Mouse (Mus musculus): Measurements from ENCODE around the gene Impg1. TPM values are rescaled to one million over a fixed set of nuclear protein-coding genes. Genes with fewer than 3 reads are reported as not detected.

Impg1 gene
- polyA plus RNA-seq, 1 experiment from 2014 or later, result not detected

DNA sequence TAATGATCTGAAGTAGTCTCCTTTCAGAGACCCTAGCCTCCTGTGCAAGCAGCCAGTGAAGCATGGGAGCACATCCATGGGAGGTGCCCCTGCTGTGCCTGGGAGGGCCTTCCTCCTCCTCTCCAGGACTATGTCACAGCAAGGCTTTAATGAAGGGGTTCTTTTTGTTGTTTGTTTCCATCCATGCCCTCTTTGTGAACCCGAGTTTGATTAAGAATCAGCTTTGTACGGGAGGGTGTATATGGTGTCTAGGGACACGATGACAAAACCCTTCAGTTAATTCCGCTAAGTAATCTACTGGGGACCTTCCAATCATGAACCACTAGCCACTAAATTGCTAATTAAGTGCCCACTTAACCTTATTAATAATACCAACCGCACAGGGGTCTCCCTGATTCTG, 74.3 kb downstream of the Impg1 start:
- H3K4me3 ChIP-seq (ENCODE audit: low read depth, low read length), result no peak overlapping the region
- DNase-seq (ENCODE audit: low spot score) (no peak), ATAC-seq (ENCODE audit: low FRiP score) (peak; percentile 48)
- H3K4me2 ChIP-seq (replicated peaks; ENCODE audit: low read depth, low read length), result no peak overlapping the region
- H3K27me3 ChIP-seq (ENCODE audit: control insufficient read depth, insufficient read depth, low read length), result no peaks in the 10 kb centered on the region
- no peak overlapping the region for H3K9ac ChIP-seq (ENCODE audit: low read depth, low read length)
- no peak overlapping the region for H3K27ac ChIP-seq (ENCODE audit: low read depth, low read length)
- no peaks in the 10 kb centered on the region for H3K36me3 ChIP-seq (ENCODE audit: control insufficient read depth, insufficient read depth, low read length)
- H3K9me3 ChIP-seq (ENCODE audit: control insufficient read depth, low read length), result no peaks in the 10 kb centered on the region
- no peaks in the 10 kb centered on the region for H3K4me1 ChIP-seq (replicated peaks; ENCODE audit: control insufficient read depth, insufficient read depth, low read length)
- WGBS, result 49% methylated on average over 5 of the region's 5 CpGs

DNA sequence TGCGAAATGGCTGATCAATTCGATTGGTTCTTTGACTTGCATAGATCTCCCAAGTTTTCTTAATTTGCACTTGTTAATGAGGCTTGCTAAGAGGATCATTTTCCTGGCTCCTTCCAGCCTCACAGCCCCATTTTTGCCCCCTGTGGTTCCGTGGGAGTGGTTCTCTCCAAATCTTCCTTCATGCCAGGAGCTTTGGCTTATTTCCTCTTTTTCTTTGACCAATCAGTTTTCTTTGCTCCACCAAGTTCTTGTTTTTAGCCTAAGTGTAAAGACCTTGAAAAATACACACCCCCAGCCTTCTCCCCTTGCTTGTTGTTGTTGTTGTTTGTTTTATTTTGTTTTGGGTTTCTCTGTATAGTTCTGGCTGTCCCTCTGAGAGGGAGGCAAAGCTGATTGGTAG, 77.4 kb downstream of the Impg1 start:
- Histone ChIP-seq H3K27me3 (ENCODE audit: control insufficient read depth, insufficient read depth, low read length) (no peaks in the 10 kb centered on the region), H3K9me3 (ENCODE audit: control insufficient read depth, low read length) (no peaks in the 10 kb centered on the region), H3K36me3 (ENCODE audit: control insufficient read depth, insufficient read depth, low read length) (no peaks in the 10 kb centered on the region), H3K4me2 (replicated peaks; ENCODE audit: low read depth, low read length) (no peak overlapping the region), H3K4me3 (ENCODE audit: low read depth, low read length) (no peak overlapping the region), H3K9ac (ENCODE audit: low read depth, low read length) (no peak overlapping the region), H3K4me1 (replicated peaks; ENCODE audit: control insufficient read depth, insufficient read depth, low read length) (no peaks in the 10 kb centered on the region), H3K27ac (ENCODE audit: low read depth, low read length) (no peak overlapping the region)
- DNase-seq (ENCODE audit: low spot score), result no peak
- WGBS, result 89% methylated on average over 3 of the region's 3 CpGs
- no peak for ATAC-seq (ENCODE audit: low FRiP score)

DNA sequence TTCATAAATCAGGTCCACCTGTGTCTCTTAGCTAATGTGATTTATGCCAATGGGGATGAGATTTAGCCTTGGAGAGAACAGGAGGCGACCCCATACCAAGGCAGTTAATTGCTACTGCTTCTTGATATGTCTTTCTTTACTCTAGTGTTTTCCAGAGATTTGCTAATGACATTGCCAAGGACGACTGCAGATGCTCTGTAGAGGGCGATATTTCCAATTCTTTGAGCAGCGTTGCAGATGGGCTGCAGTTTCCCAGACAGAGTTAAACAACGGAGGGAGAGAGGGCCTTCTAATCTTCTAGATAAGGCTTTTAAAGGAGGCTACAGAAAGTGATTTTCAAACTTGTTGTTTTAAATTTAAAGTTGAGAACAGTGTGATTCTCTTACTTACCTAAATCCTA, 78.8 kb downstream of the Impg1 start:
- no peak overlapping the region for H3K27ac ChIP-seq (ENCODE audit: low read depth, low read length)
- ATAC-seq (ENCODE audit: low FRiP score) (peak; percentile 51), DNase-seq (ENCODE audit: low spot score) (peak; percentile 39)
- H3K9ac ChIP-seq (ENCODE audit: low read depth, low read length), result no peak overlapping the region
- no peak overlapping the region for H3K4me2 ChIP-seq (replicated peaks; ENCODE audit: low read depth, low read length)
- 26% methylated on average over 5 of the region's 5 CpGs for WGBS
- H3K36me3 ChIP-seq (ENCODE audit: control insufficient read depth, insufficient read depth, low read length), result no peaks in the 10 kb centered on the region
- H3K27me3 ChIP-seq (ENCODE audit: control insufficient read depth, insufficient read depth, low read length), result no peaks in the 10 kb centered on the region
- no peaks in the 10 kb centered on the region for H3K4me1 ChIP-seq (replicated peaks; ENCODE audit: control insufficient read depth, insufficient read depth, low read length)
- no peaks in the 10 kb centered on the region for H3K9me3 ChIP-seq (ENCODE audit: control insufficient read depth, low read length)
- no peak overlapping the region for H3K4me3 ChIP-seq (ENCODE audit: low read depth, low read length)

DNA sequence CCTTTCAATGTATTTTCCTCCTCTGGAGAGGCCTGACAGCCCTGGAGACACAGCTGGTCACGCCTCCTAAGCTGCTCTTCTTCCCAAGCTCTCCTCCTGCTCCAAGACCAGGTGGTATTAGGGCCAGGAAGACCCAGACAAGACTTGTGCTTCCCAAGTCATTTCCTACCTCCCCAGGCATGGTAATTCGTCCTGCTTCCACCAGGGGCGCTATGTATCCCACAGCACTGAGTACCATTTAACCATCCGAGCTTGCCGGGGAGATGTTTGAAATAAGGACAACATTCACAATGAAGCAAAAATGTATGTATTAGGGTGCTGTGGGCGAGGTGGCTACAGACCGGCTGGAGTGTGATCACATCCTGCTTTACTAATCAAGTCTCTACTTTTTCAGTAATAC, 79.3 kb downstream of the Impg1 start:
- H3K36me3 ChIP-seq (ENCODE audit: control insufficient read depth, insufficient read depth, low read length), result no peaks in the 10 kb centered on the region
- DNase-seq (ENCODE audit: low spot score), result peak; percentile 44
- H3K27me3 ChIP-seq (ENCODE audit: control insufficient read depth, insufficient read depth, low read length), result no peaks in the 10 kb centered on the region
- no peaks in the 10 kb centered on the region for H3K4me1 ChIP-seq (replicated peaks; ENCODE audit: control insufficient read depth, insufficient read depth, low read length)
- 47% methylated on average over 7 of the region's 7 CpGs for WGBS
- H3K27ac ChIP-seq (ENCODE audit: low read depth, low read length), result no peak overlapping the region
- H3K9ac ChIP-seq (ENCODE audit: low read depth, low read length), result no peak overlapping the region
- H3K4me3 ChIP-seq (ENCODE audit: low read depth, low read length), result no peak overlapping the region
- H3K9me3 ChIP-seq (ENCODE audit: control insufficient read depth, low read length), result no peaks in the 10 kb centered on the region
- H3K4me2 ChIP-seq (replicated peaks; ENCODE audit: low read depth, low read length), result no peak overlapping the region
- ATAC-seq (ENCODE audit: low FRiP score), result peak; percentile 41; the same call in 1 of the 2 replicates

DNA sequence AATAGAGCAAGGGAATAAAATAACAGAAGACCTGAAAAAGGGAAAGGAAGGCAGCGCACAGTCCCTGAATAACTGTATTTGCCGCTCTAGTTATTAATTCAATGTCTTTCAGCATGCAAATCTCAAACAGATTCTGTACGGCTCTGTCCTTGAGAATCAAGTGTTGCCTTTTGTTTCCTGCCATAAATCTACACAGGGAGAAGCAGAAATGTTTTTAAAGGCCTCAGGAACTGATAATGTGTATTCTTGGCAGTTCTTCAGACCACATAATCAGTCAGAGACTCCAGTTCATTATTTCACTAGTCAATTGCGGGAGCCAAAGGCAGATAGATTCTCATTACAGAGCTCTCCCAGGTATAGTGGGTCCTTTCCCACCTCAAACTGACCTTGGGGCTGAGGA, 82.6 kb downstream of the Impg1 start:
- ATAC-seq (ENCODE audit: low FRiP score) (no peak), DNase-seq (ENCODE audit: low spot score) (no peak)
- Histone ChIP-seq H3K27me3 (ENCODE audit: control insufficient read depth, insufficient read depth, low read length) (no peaks in the 10 kb centered on the region), H3K4me1 (replicated peaks; ENCODE audit: control insufficient read depth, insufficient read depth, low read length) (no peaks in the 10 kb centered on the region), H3K27ac (ENCODE audit: low read depth, low read length) (no peak overlapping the region), H3K4me3 (ENCODE audit: low read depth, low read length) (no peak overlapping the region), H3K4me2 (replicated peaks; ENCODE audit: low read depth, low read length) (no peak overlapping the region), H3K9ac (ENCODE audit: low read depth, low read length) (no peak overlapping the region), H3K9me3 (ENCODE audit: control insufficient read depth, low read length) (no peaks in the 10 kb centered on the region), H3K36me3 (ENCODE audit: control insufficient read depth, insufficient read depth, low read length) (no peaks in the 10 kb centered on the region)
- whole genome bisulfite sequencing, result 93% methylated on average over 4 of the region's 4 CpGs

DNA sequence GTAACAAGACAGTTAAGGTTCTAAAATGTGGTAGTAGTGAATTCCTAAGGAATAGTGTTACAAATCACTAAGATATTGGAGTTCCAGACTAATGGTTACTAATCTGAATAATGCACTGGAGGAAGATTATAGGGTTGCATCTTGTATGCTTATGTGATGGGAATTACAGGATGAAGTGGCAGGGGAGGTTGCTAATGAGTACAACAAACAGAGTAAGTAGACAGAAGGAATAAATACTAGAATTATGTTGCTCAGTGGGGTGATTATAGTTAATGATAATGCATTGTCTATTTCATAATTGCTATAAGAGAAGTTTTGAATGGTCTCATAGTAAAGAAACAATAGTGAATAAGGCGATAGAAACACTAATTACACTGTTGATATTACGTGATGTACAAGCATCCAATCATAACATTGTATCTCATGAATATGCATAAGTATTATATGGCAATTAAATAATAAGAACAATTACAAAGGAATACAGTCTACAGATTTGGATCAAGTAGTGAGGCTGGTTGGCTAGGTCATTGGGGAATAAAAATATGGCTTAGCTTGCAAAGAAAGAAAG, 85.1 kb downstream of the Impg1 start:
- WGBS, result 90% methylated on average over 2 of the region's 2 CpGs
- DNase-seq (ENCODE audit: low spot score), result no peak
- Histone ChIP-seq H3K9me3 (ENCODE audit: control insufficient read depth, low read length) (no peaks in the 10 kb centered on the region), H3K27me3 (ENCODE audit: control insufficient read depth, insufficient read depth, low read length) (no peaks in the 10 kb centered on the region), H3K4me1 (replicated peaks; ENCODE audit: control insufficient read depth, insufficient read depth, low read length) (no peaks in the 10 kb centered on the region), H3K4me2 (replicated peaks; ENCODE audit: low read depth, low read length) (no peak overlapping the region), H3K4me3 (ENCODE audit: low read depth, low read length) (no peak overlapping the region), H3K9ac (ENCODE audit: low read depth, low read length) (no peak overlapping the region), H3K27ac (ENCODE audit: low read depth, low read length) (no peak overlapping the region), H3K36me3 (ENCODE audit: control insufficient read depth, insufficient read depth, low read length) (no peaks in the 10 kb centered on the region)
- ATAC-seq (ENCODE audit: low FRiP score), result no peak

DNA sequence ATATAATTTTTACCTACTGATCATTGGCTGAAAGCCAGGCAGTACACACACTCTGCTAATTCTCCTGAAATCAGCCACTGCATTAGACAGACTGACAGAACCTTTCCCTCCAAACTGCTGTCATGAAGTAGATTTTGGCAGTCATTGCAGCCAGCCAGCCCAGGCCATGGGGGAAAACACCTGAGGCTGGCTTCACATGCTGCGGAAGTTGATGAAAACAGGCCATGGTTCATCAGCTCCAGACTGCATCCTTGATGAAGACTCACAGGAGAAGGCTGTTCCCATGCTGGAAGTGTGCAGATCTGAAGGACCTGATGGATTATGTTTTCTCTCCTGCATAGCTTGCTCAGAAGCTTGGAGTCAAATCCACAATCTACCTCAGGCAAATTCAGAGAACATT, 91.2 kb downstream of the Impg1 start:
- H3K36me3 ChIP-seq (ENCODE audit: control insufficient read depth, insufficient read depth, low read length), result no peaks in the 10 kb centered on the region
- WGBS, result 86% methylated on average over 1 of the region's 1 CpGs
- H3K4me2 ChIP-seq (replicated peaks; ENCODE audit: low read depth, low read length), result no peak overlapping the region
- H3K4me3 ChIP-seq (ENCODE audit: low read depth, low read length), result no peak overlapping the region
- H3K4me1 ChIP-seq (replicated peaks; ENCODE audit: control insufficient read depth, insufficient read depth, low read length), result no peaks in the 10 kb centered on the region
- ATAC-seq (ENCODE audit: low FRiP score) (no peak), DNase-seq (ENCODE audit: low spot score) (no peak)
- H3K27me3 ChIP-seq (ENCODE audit: control insufficient read depth, insufficient read depth, low read length), result no peaks in the 10 kb centered on the region
- H3K9me3 ChIP-seq (ENCODE audit: control insufficient read depth, low read length), result no peaks in the 10 kb centered on the region
- H3K9ac ChIP-seq (ENCODE audit: low read depth, low read length), result no peak overlapping the region
- H3K27ac ChIP-seq (ENCODE audit: low read depth, low read length), result no peak overlapping the region

DNA sequence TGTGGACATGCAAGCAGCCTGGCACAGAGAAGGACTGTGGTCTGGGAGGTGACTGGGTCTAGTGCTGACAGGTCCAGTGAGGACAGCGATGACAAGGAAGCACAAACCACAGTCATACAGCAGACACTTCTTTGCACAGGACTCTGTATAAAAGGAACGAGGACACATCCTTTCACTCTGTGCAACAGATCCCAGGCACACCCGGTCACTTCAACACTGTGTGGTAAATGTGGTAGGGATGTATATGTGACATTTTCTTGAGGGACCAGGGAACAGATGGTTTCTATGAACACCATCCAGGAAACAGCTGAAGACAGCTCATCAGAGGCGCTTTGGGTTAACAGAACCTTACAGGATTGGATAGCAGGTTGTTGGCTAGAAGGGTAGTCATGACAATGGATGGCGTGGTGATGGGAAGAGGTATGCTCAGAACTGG, 92.0 kb downstream of the Impg1 start:
- Histone ChIP-seq H3K9me3 (ENCODE audit: control insufficient read depth, low read length) (no peaks in the 10 kb centered on the region), H3K27ac (ENCODE audit: low read depth, low read length) (no peak overlapping the region)
- WGBS, result 86% methylated on average over 5 of the region's 5 CpGs

DNA sequence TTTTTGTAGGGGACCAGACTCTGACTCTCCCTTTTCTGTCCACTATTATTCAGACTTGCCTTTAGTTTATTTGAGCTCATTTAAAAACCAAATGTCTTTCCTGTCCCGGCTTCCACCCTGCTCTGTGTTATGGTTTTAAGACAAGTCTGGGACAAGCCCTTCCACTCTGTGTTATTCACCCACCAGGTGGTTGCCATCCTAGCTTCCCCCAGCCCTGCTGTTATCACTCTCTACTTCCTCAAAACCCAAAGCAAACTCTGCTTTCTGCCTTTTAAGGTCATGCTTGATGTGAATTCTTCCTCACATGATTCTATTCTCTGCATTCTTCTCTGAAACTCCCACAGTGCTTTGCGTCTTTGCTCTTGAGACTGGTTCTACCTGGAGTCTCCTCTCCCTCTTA, 96.6 kb downstream of the Impg1 start:
- H3K27me3 ChIP-seq (ENCODE audit: control insufficient read depth, insufficient read depth, low read length), result no peaks in the 10 kb centered on the region
- H3K27ac ChIP-seq (ENCODE audit: low read depth, low read length), result no peak overlapping the region
- ATAC-seq (ENCODE audit: low FRiP score) (no peak), DNase-seq (ENCODE audit: low spot score) (no peak)
- no peak overlapping the region for H3K9ac ChIP-seq (ENCODE audit: low read depth, low read length)
- no peaks in the 10 kb centered on the region for H3K9me3 ChIP-seq (ENCODE audit: control insufficient read depth, low read length)
- 81% methylated on average over 2 of the region's 2 CpGs for WGBS
- no peak overlapping the region for H3K4me2 ChIP-seq (replicated peaks; ENCODE audit: low read depth, low read length)
- H3K4me3 ChIP-seq (ENCODE audit: low read depth, low read length), result no peak overlapping the region
- no peaks in the 10 kb centered on the region for H3K36me3 ChIP-seq (ENCODE audit: control insufficient read depth, insufficient read depth, low read length)
- no peaks in the 10 kb centered on the region for H3K4me1 ChIP-seq (replicated peaks; ENCODE audit: control insufficient read depth, insufficient read depth, low read length)

More for the DNA sequence above, 92.0 kb downstream of the Impg1 start:
- H3K36me3 ChIP-seq (ENCODE audit: control insufficient read depth, insufficient read depth, low read length), result no peaks in the 10 kb centered on the region
- no peak overlapping the region for H3K4me3 ChIP-seq (ENCODE audit: low read depth, low read length)
- DNase-seq (ENCODE audit: low spot score), result no peak
- H3K27me3 ChIP-seq (ENCODE audit: control insufficient read depth, insufficient read depth, low read length), result no peaks in the 10 kb centered on the region
- no peak overlapping the region for H3K4me2 ChIP-seq (replicated peaks; ENCODE audit: low read depth, low read length)
- no peaks in the 10 kb centered on the region for H3K4me1 ChIP-seq (replicated peaks; ENCODE audit: control insufficient read depth, insufficient read depth, low read length)
- H3K9ac ChIP-seq (ENCODE audit: low read depth, low read length), result no peak overlapping the region
- ATAC-seq (ENCODE audit: low FRiP score), result 0 out of 2 replicates have a peak, but pooled peaks have one; percentile 35

Measured in hindbrain, embryonic 11.5 days (tissue).